In the genomic region with DNA sequence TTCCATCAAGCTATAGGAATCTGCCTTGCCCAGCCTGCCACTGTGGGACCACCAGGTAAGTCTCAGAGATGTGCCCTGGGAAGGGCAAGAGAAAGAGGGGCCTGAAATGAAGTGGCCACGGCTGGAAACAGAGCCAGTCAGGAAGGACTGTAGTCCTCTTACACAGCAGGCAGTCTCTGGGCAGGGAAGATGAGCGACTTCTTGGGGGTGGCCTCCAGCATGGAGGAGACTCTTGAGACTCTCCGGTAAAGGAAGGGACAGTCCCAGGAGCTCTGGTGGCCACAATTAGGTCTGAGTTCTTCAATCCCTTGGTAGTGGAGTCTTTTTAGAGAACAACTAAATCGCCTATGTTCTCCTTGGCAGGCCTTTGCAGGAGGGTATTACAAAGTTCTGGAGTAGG, we compare ENCODE assay signal across 8 mouse cellular contexts. TPM values are rescaled to one million over a fixed set of nuclear protein-coding genes. Genes with fewer than 3 reads are reported as not detected.
DNase-seq lines count a peak whose midpoint lies in the region; ATAC-seq lines count a peak whose summit lies in the region.

No protein-coding gene starts in this region.

- no peak overlapping the region for H3K4me3 ChIP-seq in limb, embryonic 13.5 days

- no peaks in the 10 kb centered on the region for H3K9me3 ChIP-seq in limb, embryonic 13.5 days

- DNase-seq in gastrocnemius, postnatal 4 days (ENCODE audit: low spot score in 2 of 2) = peak; percentile 11 to 14
- no peak for DNase-seq in gastrocnemius, adult 8-10 months (ENCODE audit: low spot score in 2 of 2)
- peak; percentile 42 for DNase-seq in testis, postnatal 10 days (ENCODE audit: low spot score)
- no peak for DNase-seq in testis, postnatal 14 days (ENCODE audit: low spot score)
- peak; percentile 5 for DNase-seq in yolk sac, embryonic 10.5 days (ENCODE audit: low spot score)
- DNase-seq in B cell, adult 2 months = no peak
- DNase-seq in adrenal gland, adult 18-20 months (ENCODE audit: low spot score in 2 of 2) = no peak

- 0 out of 2 replicates have a peak overlapping the region, but pooled peaks have one; percentile 8 for H3K9ac ChIP-seq in limb, embryonic 13.5 days

- H3K27ac ChIP-seq in limb, embryonic 13.5 days = peak overlapping the region; percentile 55; the same call in 1 of the 2 replicates

- no peak for ATAC-seq in limb, embryonic 13.5 days (ENCODE audit: low FRiP score, low read depth)

- no peaks in the 10 kb centered on the region for H3K36me3 ChIP-seq in limb, embryonic 13.5 days

- peaks cover 8% of the 10 kb centered on the region; the same call in 1 of the 2 replicates for H3K27me3 ChIP-seq in limb, embryonic 13.5 days

- peaks cover 38% of the 10 kb centered on the region for H3K4me1 ChIP-seq in limb, embryonic 13.5 days

- 51% methylated on average over 4 of the region's 4 CpGs for WGBS in limb, embryonic 13.5 days

- H3K4me2 ChIP-seq in limb, embryonic 13.5 days (replicated peaks) = peak overlapping the region; percentile 58

RNA-seq across cellular contexts. Expression of gene Hs6st1, which starts 4.0 kb away (rescaled TPM):
- total RNA-seq in gastrocnemius, postnatal 4 days (2021) = 10 to 100 TPM; 39.7 to 40.5 TPM
- 10 to 100 TPM; 19.3 to 23.2 (median 20.8) TPM for total RNA-seq in gastrocnemius, adult 8-10 months (2022)
- polyA plus RNA-seq in limb, embryonic 13.5 days (2015; fragmentation: Nextera tagmentation; extraction: Ambion mirVana) = 5.0 and 5.7 TPM in 2 replicates
- 100 to 1,000 TPM in 1 of 2 experiments, 10 to 100 TPM in 1; 43.5 to 122 TPM for total RNA-seq in adrenal gland, adult 18-20 months (2021)

Comparison
In these comparisons a context has a peak if more than half of its experiments do, and no peak if none do; other contexts are left out.
1. DNase-seq: peak in gastrocnemius, postnatal 4 days (2 of 2), testis, postnatal 10 days (single experiment) and yolk sac, embryonic 10.5 days (single experiment); none in gastrocnemius, adult 8-10 months (0 of 2), testis, postnatal 14 days (single experiment), B cell, adult 2 months (0 of 2) and adrenal gland, adult 18-20 months (0 of 2).